Mouse (Mus musculus) layer of hippocampus, postnatal 14 days (tissue): ENCODE results near the gene Gm10031. TPM values are rescaled to one million over a fixed set of nuclear protein-coding genes. Genes with fewer than 3 reads are reported as not detected.
"Not testable (repeated sequence)": the region's sequence is repeated elsewhere in the genome, so short reads cannot be mapped to it uniquely, and the experiment has no call there.

ENCODE experiments used
- DNase-seq, 2 experiments: peaks; one replicate each; pipeline ENCODE4 v3.0.0; 2021 to 2022; ENCODE audit warnings: low spot score in 2 of 2, mixed read lengths in 1 of 2
- long read RNA-seq, 2 experiments: library from polyadenylated mRNA; stranded (forward); transcript quantifications; one replicate each; pipeline ENCODE4 v2.0.0; 2021
- total RNA-seq, 2 experiments: library from RNA; stranded (reverse); gene quantifications; 2 replicates each; pipeline ENCODE4 v1.2.3; 2021

The Gm10031 gene
- total RNA-seq, result 10 to 100 TPM; 44.0 to 49.0 TPM
- long read RNA-seq, experiment 1, partial matches to known transcripts, result 0 of 3 reads
- long read RNA-seq, experiment 1, other reads (novel, unspliced or antisense), result 0 of 3 reads
- long read RNA-seq, experiment 2, partial matches to known transcripts, result 0 of 3 reads
- long read RNA-seq, experiment 2, other reads (novel, unspliced or antisense), result 0 of 3 reads

GRCm38 (mm10) chr1:156523842-156524241, at the start of gene Gm10031:
Gm10031 (plus strand) TSS chr1:156524012.
- not testable (repeated sequence) for DNase-seq

- DNase-seq, result no peak
Observed at GRCm38 (mm10) chr1:156474854-156475253, 49.0 kb upstream of the Gm10031 start.

- DNase-seq, result no peak
Observed at GRCm38 (mm10) chr1:156476016-156476415, 47.8 kb upstream of the Gm10031 start.

GRCm38 (mm10) chr1:156476535-156476934, 47.3 kb upstream of the Gm10031 start:
- no peak for DNase-seq

- DNase-seq, result no peak
Observed at GRCm38 (mm10) chr1:156481826-156482225, 42.0 kb upstream of the Gm10031 start.

- no peak for DNase-seq
Observed at GRCm38 (mm10) chr1:156487498-156487897, 36.3 kb upstream of the Gm10031 start.

GRCm38 (mm10) chr1:156488031-156488430, 35.8 kb upstream of the Gm10031 start:
- DNase-seq, result no peak

GRCm38 (mm10) chr1:156491226-156491796, 32.5 kb upstream of the Gm10031 start:
- no peak for DNase-seq

GRCm38 (mm10) chr1:156495025-156495424, 28.8 kb upstream of the Gm10031 start:
- peak in 1 of 2 experiments; percentile 13 for DNase-seq

GRCm38 (mm10) chr1:156496910-156497309, 26.9 kb upstream of the Gm10031 start:
- DNase-seq, result no peak

GRCm38 (mm10) chr1:156504945-156505523, 18.8 kb upstream of the Gm10031 start:
- no peak for DNase-seq

GRCm38 (mm10) chr1:156505901-156506300, 17.9 kb upstream of the Gm10031 start:
- DNase-seq, result no peak

GRCm38 (mm10) chr1:156507753-156508152, 16.1 kb upstream of the Gm10031 start:
- no peak for DNase-seq

GRCm38 (mm10) chr1:156520136-156520780, 3.6 kb upstream of the Gm10031 start:
- DNase-seq, result no peak

GRCm38 (mm10) chr1:156521796-156522517, 1.9 kb upstream of the Gm10031 start:
- DNase-seq, result no peak

GRCm38 (mm10) chr1:156532476-156533175, 8.8 kb downstream of the Gm10031 start:
- DNase-seq, result not testable (repeated sequence)

- no peak for DNase-seq
Observed at GRCm38 (mm10) chr1:156533483-156533882, 9.7 kb downstream of the Gm10031 start.

- no peak for DNase-seq
Observed at GRCm38 (mm10) chr1:156533911-156534310, 10.1 kb downstream of the Gm10031 start.

GRCm38 (mm10) chr1:156537031-156537430, 13.2 kb downstream of the Gm10031 start:
- no peak for DNase-seq

- DNase-seq, result no peak
Observed at GRCm38 (mm10) chr1:156537701-156538100, 13.9 kb downstream of the Gm10031 start.

GRCm38 (mm10) chr1:156538382-156538781, 14.6 kb downstream of the Gm10031 start:
- no peak for DNase-seq
